Mouse (Mus musculus): Measurements from ENCODE around the gene Rgs3. TPM values are rescaled to one million over a fixed set of nuclear protein-coding genes. Genes with fewer than 3 reads are reported as not detected.
"Not testable (repeated sequence)": the region's sequence is repeated elsewhere in the genome, so short reads cannot be mapped to it uniquely, and the experiment has no call there.

Rgs3 gene
- total RNA-seq, 2 experiments from 2014 or later: 38.9 to 42.2 TPM

- no peak for DNase-seq
- intact Hi-C loops (cut with DNase I): no loop called here
These were observed 17.8 kb upstream of the Rgs3 start for GRCm38 (mm10) chr4:62541802-62542201.

GRCm38 (mm10) chr4:62543782-62544181 lies 15.9 kb upstream of the Rgs3 start:
- DNase-seq: no peak
- intact Hi-C loops (cut with DNase I): no loop called here

GRCm38 (mm10) chr4:62544801-62545200 lies 14.8 kb upstream of the Rgs3 start:
- intact Hi-C loops (cut with DNase I): no loop called here
- no peak for DNase-seq

- intact Hi-C loops (cut with DNase I): no loop called here
- no peak for DNase-seq
These were observed 7.7 kb upstream of the Rgs3 start for GRCm38 (mm10) chr4:62551966-62552365.

- intact Hi-C loops (cut with DNase I): no loop called here
- no peak for DNase-seq
These were observed 2.2 kb upstream of the Rgs3 start for GRCm38 (mm10) chr4:62557436-62557835.

- DNase-seq: peak; percentile 72 to 85
- intact Hi-C loops (cut with DNase I): loop anchor here (1.0 kb wide), 2 partner anchors 135 to 203 kb away; no protein-coding TSS in a partner anchor
These were observed 1.4 kb downstream of the Rgs3 start for GRCm38 (mm10) chr4:62560963-62561629.

GRCm38 (mm10) chr4:62561630-62562001 lies 2.0 kb downstream of the Rgs3 start:
- intact Hi-C loops (cut with DNase I): loop anchor here (1.0 kb wide), 2 partner anchors 135 to 203 kb away; no protein-coding TSS in a partner anchor

GRCm38 (mm10) chr4:62562006-62562405 lies 2.4 kb downstream of the Rgs3 start:
- intact Hi-C loops (cut with DNase I): no loop called here
- DNase-seq: no peak

More at GRCm38 (mm10) chr4:62561630-62562001, 2.0 kb downstream of the Rgs3 start:
- DNase-seq: no peak

- intact Hi-C loops (cut with DNase I): no loop called here
- DNase-seq: no peak
These were observed 6.9 kb downstream of the Rgs3 start for GRCm38 (mm10) chr4:62566530-62566929.

- intact Hi-C loops (cut with DNase I): no loop called here
- DNase-seq: no peak
These were observed 8.0 kb downstream of the Rgs3 start for GRCm38 (mm10) chr4:62567696-62568095.

GRCm38 (mm10) chr4:62568359-62568758 lies 8.7 kb downstream of the Rgs3 start:
- intact Hi-C loops (cut with DNase I): no loop called here
- no peak for DNase-seq

- intact Hi-C loops (cut with DNase I): no loop called here
- DNase-seq: no peak
These were observed 10.0 kb downstream of the Rgs3 start for GRCm38 (mm10) chr4:62569603-62570002.

GRCm38 (mm10) chr4:62570029-62570428 lies 10.4 kb downstream of the Rgs3 start:
- DNase-seq: no peak
- intact Hi-C loops (cut with DNase I): no loop called here

- peak; percentile 22 to 42 for DNase-seq
- intact Hi-C loops (cut with DNase I): no loop called here
These were observed 23.0 kb downstream of the Rgs3 start for GRCm38 (mm10) chr4:62582365-62583264.

- peak; percentile 55 to 62 for DNase-seq
- intact Hi-C loops (cut with DNase I): no loop called here
These were observed 23.8 kb downstream of the Rgs3 start for GRCm38 (mm10) chr4:62583265-62584092.

- intact Hi-C loops (cut with DNase I): no loop called here
- DNase-seq: no peak
These were observed 27.4 kb downstream of the Rgs3 start for GRCm38 (mm10) chr4:62587067-62587466.

GRCm38 (mm10) chr4:62590878-62591277 lies 31.2 kb downstream of the Rgs3 start:
- DNase-seq: no peak
- intact Hi-C loops (cut with DNase I): no loop called here

GRCm38 (mm10) chr4:62591326-62591725 lies 31.7 kb downstream of the Rgs3 start:
- DNase-seq: peak; percentile 68 to 74
- intact Hi-C loops (cut with DNase I): no loop called here

- DNase-seq; intact Hi-C loops (cut with DNase I): not testable (repeated sequence)
These were observed 34.0 kb downstream of the Rgs3 start for GRCm38 (mm10) chr4:62593546-62594240.

GRCm38 (mm10) chr4:62594442-62594841 lies 34.8 kb downstream of the Rgs3 start:
- intact Hi-C loops (cut with DNase I): no loop called here
- DNase-seq: no peak

All from heart, postnatal 14 days (tissue).